Mouse (Mus musculus) right cerebral cortex, adult 18-20 months (tissue): Measurements from ENCODE around the gene Defb46.

Source experiments
- DNase-seq: peaks from one replicate; pipeline ENCODE4 v3.0.0; 2022; ENCODE audit warnings: mixed read lengths

Defb46 gene

DNA sequence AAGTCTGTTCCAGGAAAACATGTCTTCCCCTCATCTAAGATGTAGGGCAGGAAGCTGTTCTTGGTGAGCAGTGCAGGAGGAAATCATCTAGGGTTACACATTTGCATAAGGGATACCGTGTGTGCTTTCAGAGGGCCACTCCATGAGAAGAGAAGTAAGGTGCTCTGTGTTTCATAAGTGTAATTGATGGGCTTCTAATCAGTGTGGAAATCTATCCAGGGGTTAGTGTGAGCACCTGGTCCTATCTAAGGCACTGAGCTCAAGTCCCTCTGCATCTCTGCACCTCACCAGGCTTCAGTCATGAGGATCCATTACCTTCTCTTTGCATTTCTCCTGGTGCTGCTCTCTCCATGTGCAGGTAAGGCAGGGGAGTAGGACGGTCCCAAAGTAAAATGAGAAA, at the start of gene Defb46:
Gene Defb46, plus strand, starts transcription at position 301 of the 400 bp plus-strand sequence.
- no peak for DNase-seq

DNA sequence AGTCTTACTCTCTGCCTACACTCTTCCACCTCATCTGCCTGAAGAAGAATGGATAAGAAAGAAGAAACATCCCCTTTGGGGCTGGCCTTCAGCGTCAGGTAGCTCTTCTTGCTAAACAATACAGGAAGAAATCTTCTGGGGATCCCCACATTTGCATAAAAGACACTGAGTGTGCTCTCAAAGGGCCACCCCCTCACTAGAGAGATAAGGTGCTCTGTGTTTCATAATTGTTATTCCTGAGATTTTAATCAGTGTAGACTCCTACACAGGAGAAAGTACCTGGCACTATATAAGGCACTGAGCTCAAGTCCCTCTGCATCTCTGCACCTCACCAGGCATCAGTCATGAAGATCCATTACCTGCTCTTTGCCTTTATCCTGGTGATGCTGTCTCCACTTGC, 14.6 kb upstream of the Defb46 start, which contains the start of gene Defb6:
Gene Defb6, plus strand, starts transcription at position 318 of the 400 bp plus-strand sequence.
- no peak for DNase-seq

DNA sequence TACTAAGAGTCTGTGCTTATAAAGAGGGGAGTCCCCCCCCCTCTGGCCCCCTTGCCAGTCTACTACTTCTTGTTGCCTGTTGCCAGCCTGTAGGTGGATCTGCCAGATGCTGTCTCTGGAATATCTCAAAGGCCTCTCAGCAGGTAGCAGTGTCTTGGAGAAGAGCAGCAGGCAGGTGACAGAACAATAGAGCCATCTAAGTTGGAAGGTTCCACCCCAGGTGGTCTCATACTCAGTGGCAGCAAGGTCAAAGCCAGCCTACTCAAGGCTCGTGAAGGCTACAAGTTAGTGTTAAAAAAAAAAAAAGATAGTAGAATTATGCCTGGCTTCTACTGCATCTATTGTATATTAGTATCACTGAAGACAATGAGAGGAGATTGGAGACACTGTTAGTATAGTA, 1.6 kb upstream of the Defb46 start:
- no peak for DNase-seq

DNA sequence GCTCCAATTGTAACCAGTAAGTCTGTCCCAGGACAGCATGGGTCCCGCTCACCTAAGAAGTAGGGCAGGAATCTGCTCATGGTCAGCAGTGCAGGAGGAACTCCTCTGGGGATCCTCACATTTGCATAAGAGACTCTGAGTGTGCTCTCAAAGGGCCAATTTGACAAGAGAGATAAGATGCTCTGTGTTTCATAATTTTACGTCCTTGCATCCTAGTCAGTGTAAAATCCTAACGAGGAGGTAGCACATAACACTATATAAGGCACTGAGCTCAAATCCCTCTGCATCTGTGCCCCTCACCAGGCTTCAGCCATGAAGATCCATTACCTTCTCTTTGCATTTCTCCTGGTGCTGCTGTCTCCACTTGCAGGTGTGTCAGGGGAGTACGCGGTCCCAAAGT, 7.6 kb downstream of the Defb46 start, which contains the start of gene Defb5:
Gene Defb5, plus strand, starts transcription at position 301 of the 400 bp plus-strand sequence.
- DNase-seq: no peak

DNA sequence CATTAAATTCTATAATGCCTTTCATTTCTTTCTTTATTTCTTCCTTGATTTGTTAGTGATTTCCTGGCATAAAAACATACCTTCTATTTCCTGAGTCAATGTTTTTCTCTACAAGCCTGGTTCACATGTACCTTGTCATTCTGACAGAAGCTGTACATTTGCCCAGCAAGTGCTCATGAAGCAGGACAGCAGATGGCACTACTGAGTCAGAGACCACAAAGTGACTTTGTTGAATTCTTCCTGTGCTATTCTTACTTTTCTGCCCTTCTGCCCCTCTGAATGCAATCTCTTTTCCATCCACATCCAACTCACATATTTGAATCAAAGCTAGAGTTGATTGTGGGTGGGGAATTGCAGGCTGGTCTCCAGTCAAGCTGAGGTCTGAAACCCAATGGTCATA, 18.4 kb downstream of the Defb46 start:
- no peak for DNase-seq

DNA sequence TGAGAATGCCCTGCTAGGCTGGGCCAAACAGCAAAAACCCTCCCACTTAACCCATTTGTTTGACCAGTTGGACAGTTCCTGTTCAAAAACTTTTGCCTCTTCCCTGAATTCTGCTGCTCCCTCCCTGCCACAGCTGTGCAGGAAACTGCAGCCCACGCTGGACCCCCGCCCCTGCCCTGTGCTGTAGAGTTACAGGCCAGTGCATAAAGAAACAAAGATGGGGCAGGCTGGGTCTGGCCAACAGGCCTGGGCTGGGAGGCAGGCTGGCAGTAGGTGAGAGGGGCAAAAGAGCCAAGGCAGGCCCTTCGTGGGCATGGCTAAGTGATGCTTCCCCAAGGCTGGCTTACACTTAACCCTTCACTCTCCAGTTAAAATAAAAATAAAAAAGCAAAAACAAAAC, 20.0 kb downstream of the Defb46 start:
- no peak for DNase-seq
